Mouse (Mus musculus) spleen, embryonic (tissue): Measurements from ENCODE around the gene Defb41.
"Not testable (repeated sequence)": the region's sequence is repeated elsewhere in the genome, so short reads cannot be mapped to it uniquely, and the experiment has no call there.

Experiments
- CTCF ChIA-PET: fragments of 350-600 bp; sonication (Branson Sonifier 250); formaldehyde crosslinking; loops from one replicate; lab custom pipeline; 2022; lab: Charles Lee

The Defb41 gene

GRCm38 (mm10) chr1:18265038-18265437 is at the start of gene Defb41:
Gene Defb41 (minus strand): TSS chr1:18265138.
- CTCF ChIA-PET: no interaction called here

DNA sequence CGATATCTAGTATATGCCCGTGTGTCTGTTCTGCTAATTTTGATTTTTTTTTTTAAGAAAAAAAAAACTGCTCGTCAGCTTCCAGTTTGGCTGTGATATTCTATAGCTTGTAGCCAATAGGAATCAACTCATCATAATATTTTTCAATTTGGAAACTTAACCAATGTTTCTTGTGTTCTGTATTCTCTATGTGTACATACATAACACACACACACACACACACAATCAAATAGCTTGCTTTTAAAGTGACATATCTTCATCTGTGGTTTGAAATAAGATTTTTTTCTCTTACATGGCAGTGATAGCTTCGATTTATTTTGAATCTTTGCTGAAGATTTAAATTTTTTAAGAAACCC is 43.5 kb upstream of the Defb41 start:
- CTCF ChIA-PET: no interaction called here

DNA sequence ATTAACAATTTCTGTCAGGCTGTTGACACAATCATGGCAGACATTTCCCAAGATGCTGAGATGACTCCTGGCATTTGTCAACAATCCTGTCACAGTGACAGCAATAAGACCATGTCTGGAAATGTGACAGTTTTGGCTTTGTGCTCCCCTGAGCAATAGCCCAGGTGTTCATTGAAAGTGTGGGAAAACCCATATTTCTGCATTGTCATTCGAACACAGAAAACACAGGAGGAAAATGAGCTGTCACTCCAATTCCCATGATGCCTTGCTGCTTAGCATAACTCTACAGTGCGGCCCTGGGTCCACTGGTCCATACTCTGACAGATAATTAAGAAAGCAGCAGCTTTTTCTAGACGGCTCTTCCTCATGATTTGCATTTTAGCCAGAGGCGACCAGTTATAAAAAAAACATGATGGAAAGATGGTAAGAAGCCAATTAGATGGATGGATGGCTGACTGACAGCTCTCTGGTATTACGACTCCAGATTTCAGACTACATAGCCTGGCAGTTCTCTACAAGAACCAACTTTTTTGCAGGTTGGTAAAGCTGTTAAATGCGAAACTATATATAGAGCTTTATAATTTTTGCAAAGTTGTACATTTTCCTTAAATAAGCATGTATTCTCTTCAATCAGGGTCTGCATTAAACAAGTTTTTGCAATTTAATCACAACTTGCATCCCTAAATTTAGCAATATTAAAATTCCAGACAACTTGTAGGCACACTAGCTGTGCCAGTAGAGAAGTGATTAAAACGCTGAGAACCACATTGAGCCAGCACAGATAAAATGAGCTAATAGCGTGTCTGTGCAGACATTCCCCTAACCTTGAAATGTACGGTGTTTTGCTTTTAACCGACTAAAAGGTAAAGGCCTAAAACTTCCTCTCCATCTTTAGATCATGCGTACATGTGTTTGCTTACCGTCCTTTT is 42.9 kb upstream of the Defb41 start:
- CTCF ChIA-PET: no interaction called here

- CTCF ChIA-PET: no interaction called here
These were observed 27.6 kb upstream of the Defb41 start for GRCm38 (mm10) chr1:18292515-18292914.

- CTCF ChIA-PET: no interaction called here
These were observed 23.9 kb upstream of the Defb41 start for GRCm38 (mm10) chr1:18288860-18289259.

DNA sequence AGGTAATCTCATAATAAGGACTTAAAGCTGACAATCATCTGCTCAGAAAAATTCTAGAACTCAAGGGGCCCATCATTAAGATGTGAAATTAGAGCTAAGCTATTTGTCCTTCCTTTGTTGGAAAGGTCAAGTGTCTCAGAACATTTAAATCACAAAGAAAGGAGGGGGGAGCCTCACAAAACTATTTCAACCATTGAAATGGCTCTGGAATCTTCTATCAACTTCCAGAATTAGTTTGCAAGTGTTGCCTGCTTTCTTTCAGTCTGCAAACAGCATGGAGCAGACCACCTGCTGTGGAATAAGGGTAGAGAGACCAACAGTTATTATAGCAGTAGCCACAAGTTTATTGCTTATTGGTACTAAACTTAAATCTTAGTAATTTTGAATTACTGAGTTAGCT is 22.4 kb upstream of the Defb41 start:
- CTCF ChIA-PET: no interaction called here

GRCm38 (mm10) chr1:18271095-18271494 is 6.2 kb upstream of the Defb41 start:
- CTCF ChIA-PET: interaction anchor here (0.6 kb wide), 1 partner anchor 1356 kb away, joined by 4 read pairs; no protein-coding TSS in a partner anchor

GRCm38 (mm10) chr1:18268845-18269244 is 3.9 kb upstream of the Defb41 start:
- CTCF ChIA-PET: no interaction called here

GRCm38 (mm10) chr1:18245801-18246580 is 18.9 kb downstream of the Defb41 start:
- CTCF ChIA-PET: not testable (repeated sequence)

DNA sequence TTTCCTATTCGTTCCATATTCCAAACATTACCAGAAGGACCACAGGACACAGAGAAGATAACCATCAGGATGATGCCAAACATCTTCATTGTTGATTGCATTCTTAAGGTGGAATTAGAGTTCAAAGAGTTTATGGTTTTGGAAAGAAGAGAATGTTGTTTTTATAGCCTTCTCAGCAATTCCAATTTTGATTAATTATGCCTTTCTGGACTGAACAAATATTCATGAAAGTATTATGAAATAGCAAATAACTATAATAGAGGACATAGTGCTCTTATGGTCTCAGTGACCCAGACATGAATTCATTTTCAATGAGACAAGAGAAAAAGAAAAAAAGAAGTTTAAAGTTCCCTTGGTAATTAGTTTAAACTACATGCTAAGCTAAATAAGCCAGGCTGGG is 27.6 kb downstream of the Defb41 start, which contains the start of gene Defb18:
Gene Defb18 (minus strand): TSS at position 101 of the 400 bp plus-strand sequence.
- CTCF ChIA-PET: no interaction called here

DNA sequence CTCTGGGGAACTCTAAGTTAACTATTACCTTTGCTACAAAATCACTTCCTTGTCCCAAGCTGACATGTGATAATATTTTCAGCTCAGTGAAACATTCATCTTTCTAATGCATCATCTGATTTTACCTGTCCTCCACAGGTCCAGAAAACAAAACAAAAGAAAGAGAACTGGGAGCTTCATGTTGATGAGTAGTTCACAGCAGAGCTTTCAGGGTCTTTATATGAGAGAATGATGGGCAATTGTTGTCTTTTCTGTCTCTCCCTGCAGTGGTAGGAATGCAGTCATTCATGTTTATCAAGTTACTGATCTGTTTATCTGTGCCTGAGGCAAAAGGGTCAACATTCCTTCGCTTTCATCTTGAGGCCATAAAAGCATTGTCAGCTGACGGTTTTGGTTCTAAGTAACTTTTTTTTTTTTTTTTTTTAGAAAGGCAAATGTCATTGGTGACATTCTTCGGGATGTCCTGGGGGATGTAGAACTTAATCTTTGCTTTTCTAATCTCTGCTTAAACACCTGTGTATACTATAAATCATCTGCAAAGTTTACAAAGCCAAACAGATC is 41.5 kb downstream of the Defb41 start:
- CTCF ChIA-PET: no interaction called here
